Mouse (Mus musculus) heart, postnatal 0 days (tissue): Measurements from ENCODE around the gene Spsb3.

Source experiments
- CTCF ChIP-seq: IDR thresholded peaks from 2 replicates; pipeline ENCODE4 v1.5.1; 2016; ENCODE audit warnings: antibody characterized with exemption, control low read depth, low read depth
- EP300 ChIP-seq: IDR thresholded peaks from 2 replicates; pipeline ENCODE4 v1.6.1; 2016; ENCODE audit warnings: antibody characterized with exemption, low read depth

DNA sequence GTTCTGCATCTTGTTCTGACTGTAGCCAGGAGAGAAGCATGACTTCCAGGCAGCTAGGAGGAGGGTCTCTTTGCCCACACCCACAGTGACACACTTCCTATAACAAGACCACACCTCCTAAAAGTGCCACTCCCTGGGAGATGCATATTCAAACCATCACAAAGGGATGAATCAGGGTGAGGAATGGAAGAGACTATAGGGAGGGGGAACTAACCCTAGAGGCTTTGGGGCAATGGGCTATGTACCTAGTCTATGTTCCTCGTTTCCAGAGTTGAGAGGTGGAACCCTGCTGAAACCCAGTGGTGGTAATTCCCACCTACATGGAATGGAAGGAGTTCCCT lies 12.1 kb upstream of the Spsb3 start:
- TF ChIP-seq CTCF: no peak
- TF ChIP-seq EP300: no peak
